Mouse (Mus musculus): Measurements from ENCODE around the gene A630095N17Rik. TPM values are rescaled to one million over a fixed set of nuclear protein-coding genes. Genes with fewer than 3 reads are reported as not detected.

A630095N17Rik gene
- polyA plus RNA-seq (2012; rRNA removed): not detected in 2 replicates

- no peak for DNase-seq (ENCODE audit: extremely low spot score in 1 of 2, low spot score in 1 of 2)
Observed at GRCm38 (mm10) chr1:75231664-75232152, at the start of gene A630095N17Rik. A630095N17Rik (minus strand) TSS chr1:75232102.

DNA sequence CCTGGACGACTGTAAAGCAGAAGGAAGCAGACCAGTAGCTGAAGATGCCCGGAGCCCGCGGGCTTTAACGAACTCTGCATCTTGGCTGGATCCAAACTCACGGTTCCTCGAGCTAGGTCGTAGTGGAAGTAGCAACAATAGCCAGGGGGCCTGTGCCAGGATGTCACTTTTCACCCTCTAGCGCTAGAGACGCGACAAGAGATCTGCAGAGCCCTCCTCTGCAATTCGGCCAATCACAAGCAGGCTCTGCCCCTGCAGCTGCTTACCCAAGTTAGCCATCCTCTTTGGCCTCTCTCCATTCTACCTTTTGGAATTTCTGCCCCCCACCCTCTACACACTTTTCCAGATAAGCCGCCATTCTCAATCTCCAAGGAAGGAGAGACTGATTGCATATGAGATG is 46.3 kb upstream of the A630095N17Rik start, which contains the start of gene Resp18:
Resp18 (minus strand) TSS at position 188 of the 400 bp plus-strand sequence.
- DNase-seq (ENCODE audit: extremely low spot score in 1 of 2, low spot score in 1 of 2): no peak

DNA sequence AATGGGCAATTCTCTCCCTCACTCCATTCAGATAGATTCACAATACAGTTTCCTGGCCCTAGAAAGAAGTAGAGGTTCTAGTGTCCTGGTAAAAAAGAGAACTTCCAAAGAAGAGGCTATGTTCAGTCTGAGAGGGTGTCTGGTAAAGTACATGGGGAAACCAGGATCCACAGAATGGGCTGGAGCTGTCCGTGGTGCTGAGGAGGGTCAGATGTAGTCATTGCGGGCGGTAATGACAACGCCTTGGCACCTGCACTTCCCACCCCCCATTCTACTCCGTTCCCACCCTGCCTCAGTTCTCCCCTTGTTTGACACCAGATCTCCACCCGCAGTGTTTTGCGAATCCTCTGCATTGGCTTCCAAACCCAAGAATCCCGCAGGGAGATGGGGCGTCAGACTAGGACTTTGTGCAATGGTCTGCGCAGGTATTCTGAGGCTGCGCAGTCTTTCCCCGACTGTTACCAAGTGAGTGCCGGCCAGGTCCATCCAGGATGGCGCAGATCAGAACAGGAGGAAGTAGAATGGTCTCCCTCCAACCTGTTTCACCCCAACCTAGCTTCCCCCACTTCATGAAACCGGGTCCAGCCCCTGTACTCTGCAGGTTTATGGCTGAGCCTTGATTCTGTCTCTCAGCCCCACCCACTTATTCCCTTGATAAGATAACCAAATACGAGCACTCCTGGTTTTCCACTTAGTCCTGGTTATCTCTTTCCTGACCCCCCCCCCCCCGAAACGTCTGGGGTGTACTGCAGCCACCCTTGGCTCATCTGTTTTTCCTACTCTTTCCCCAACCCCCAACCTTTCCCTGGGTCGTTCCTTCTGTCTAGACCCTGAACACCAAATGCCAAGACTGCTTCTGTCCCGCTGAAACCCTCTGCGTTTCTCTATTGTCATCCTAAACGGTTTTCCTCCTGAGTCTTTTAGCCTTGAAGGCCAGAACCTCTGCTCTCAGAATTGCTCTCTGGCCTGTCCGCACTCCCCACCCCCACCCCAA is 45.6 kb upstream of the A630095N17Rik start:
- no peak for DNase-seq (ENCODE audit: extremely low spot score in 1 of 2, low spot score in 1 of 2)

- DNase-seq (ENCODE audit: extremely low spot score in 1 of 2, low spot score in 1 of 2): peak; percentile 76 to 88
Observed at GRCm38 (mm10) chr1:75264091-75264880, 32.4 kb upstream of the A630095N17Rik start, which contains the start of gene Ptprn. Ptprn (minus strand) TSS chr1:75264502.

- DNase-seq (ENCODE audit: extremely low spot score in 1 of 2, low spot score in 1 of 2): peak in 1 of 2 experiments; percentile 72
Observed at GRCm38 (mm10) chr1:75262969-75263951, 31.4 kb upstream of the A630095N17Rik start.

- no peak for DNase-seq (ENCODE audit: extremely low spot score in 1 of 2, low spot score in 1 of 2)
Observed at GRCm38 (mm10) chr1:75261278-75261677, 29.4 kb upstream of the A630095N17Rik start.

GRCm38 (mm10) chr1:75255516-75256046 is 23.7 kb upstream of the A630095N17Rik start:
- no peak for DNase-seq (ENCODE audit: extremely low spot score in 1 of 2, low spot score in 1 of 2)

DNA sequence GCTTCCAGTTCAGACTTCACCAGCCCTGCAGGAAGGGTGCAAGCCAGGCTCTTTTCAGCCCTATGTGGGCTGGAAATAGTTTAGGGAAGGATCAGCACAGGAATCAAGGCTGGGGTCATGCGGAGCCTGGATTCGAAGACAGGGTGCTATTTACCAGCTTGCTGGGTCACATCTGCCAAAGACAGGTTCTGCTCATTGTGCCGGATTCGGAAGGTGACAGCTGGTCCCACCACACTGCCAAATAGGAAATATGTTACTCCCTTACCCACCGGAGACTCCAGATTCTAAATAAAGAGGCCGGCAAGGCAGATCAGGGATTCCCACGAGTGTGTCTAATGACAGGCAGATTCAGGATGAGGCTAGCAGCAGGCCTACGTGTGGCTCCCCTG is 22.7 kb upstream of the A630095N17Rik start:
- DNase-seq (ENCODE audit: extremely low spot score in 1 of 2, low spot score in 1 of 2): no peak

- peak in 1 of 2 experiments; percentile 97 for DNase-seq (ENCODE audit: extremely low spot score in 1 of 2, low spot score in 1 of 2)
Observed at GRCm38 (mm10) chr1:75253849-75254624, 22.1 kb upstream of the A630095N17Rik start.

DNA sequence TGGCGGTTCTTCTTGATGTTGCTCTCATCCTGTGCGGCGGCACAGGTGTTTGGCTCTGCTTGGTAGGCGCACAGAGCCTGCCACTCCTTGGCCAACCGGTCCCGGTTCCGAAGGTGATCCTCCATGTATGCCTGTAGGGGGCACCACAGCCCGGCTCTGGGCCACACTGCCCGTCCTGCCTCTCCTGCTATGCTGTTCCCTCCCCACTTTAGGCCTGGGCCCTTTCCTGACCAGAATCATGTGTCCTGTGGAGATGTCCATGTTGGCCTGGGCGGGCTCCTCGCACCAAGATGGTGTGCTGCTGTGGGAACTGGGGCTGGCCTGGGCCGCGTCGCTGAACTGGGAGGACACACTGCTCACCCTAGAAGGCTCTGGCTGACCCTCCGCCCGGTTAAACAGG is 21.1 kb upstream of the A630095N17Rik start:
- DNase-seq (ENCODE audit: extremely low spot score in 1 of 2, low spot score in 1 of 2): no peak

DNA sequence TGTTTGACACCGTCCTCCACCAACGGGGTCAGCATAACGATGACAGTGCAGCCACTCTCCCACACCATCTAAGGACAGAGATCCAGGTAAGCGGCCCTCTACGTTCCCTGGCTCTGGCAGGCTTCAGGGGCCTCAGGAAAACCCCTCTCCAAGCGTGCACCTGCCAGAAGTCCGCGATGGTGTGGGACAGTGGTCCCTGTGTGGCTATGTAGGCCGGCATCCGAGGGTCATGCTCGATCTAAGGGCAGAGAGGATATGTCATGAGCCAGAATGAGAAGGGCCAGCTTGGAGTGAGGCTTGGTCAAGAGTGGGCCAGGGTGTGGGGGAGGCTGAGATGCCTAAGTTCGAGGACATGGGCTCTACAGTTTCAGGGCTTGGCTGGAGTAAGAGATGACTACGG is 20.4 kb upstream of the A630095N17Rik start:
- DNase-seq (ENCODE audit: extremely low spot score in 1 of 2, low spot score in 1 of 2): no peak

DNA sequence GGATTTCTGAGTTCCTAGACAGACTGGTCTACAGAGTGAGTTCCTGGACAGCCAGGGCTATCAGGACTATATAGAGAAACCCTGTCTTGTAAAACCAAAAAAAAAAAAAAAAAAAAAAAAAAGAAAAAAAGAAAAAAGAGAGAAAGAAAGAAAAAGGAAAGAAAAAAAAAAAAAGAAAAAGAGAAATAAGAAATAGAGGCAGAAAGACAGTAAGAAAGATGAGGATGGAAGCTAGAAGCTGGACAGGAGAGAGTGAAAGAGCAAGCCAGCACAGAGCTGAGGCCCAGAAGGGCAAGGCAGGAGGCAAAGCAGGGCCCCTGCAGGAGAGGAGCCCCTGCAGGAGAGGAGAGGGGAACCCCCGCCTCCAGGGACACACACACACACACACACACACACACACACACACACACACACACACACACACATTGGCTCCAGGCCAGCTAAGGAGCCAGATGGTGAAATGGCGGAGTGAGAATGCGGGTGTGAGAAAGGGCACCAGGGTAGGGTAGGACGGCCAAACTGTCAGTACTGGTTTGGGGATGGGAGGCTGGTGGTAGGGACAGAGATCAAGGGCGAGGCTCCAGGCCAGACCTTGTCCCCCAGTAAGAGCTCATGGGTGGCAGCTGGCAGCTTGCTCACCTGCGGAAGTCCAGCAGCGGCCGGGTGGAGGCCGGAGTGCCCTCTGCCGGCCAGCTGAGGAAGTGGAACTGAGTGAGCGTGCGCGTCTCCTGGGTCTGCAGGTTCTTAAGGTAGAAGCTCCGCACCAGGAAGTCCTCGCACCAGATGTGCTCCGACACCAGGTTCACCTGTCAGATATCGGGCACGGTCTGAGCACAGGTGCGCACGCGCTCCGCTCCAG is 19.4 kb upstream of the A630095N17Rik start:
- DNase-seq (ENCODE audit: extremely low spot score in 1 of 2, low spot score in 1 of 2): peak in 1 of 2 experiments; percentile 82

- DNase-seq (ENCODE audit: extremely low spot score in 1 of 2, low spot score in 1 of 2): no peak
Observed at GRCm38 (mm10) chr1:75250498-75250897, 18.6 kb upstream of the A630095N17Rik start.

DNA sequence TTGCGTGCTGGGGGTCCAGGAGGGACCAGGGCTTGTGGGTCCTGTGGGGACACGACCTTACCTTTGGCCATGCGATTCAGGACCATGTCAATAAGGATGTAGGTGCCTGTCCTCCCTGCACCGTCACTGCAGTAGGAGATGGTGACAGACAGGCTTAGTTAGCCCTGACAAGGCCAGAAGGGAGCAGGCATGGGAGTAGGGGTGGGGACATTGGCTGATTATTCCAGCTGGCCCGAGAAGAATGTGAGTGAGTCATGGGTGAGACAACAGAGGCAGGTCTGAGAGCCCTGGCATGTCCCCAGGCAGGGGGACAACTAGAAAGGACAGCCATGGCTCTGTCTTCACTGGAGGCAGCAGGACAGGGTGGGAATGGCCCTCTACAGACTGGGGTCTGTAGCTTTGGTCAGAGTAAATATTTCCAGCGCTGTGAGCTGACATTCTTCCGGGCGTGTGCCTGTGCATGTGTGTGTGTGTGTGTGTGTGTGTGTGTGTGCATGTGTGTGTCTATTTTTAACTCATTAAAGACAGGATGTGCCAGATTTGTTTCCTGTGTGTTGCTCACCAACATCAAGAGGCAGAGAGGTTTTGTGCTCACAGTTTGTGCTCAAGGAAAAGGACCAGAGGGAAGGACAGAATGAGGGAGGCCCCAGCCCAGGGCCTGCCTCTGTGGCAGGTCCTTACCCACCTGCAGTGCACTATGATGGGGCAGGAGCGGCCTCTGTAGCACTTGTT is 16.3 kb upstream of the A630095N17Rik start:
- no peak for DNase-seq (ENCODE audit: extremely low spot score in 1 of 2, low spot score in 1 of 2)

GRCm38 (mm10) chr1:75247071-75247930 is 15.4 kb upstream of the A630095N17Rik start:
- DNase-seq (ENCODE audit: extremely low spot score in 1 of 2, low spot score in 1 of 2): no peak

GRCm38 (mm10) chr1:75244836-75245235 is 12.9 kb upstream of the A630095N17Rik start:
- DNase-seq (ENCODE audit: extremely low spot score in 1 of 2, low spot score in 1 of 2): peak; percentile 70 to 84

All from frontal cortex, adult 2 months (tissue).